Mouse (Mus musculus) spleen, adult 2 months (tissue): ENCODE results near the gene Upk1a. TPM values are rescaled to one million over a fixed set of nuclear protein-coding genes. Genes with fewer than 3 reads are reported as not detected.
A peak's percentile ranks its signal among the peaks of the same experiment; 100 is the strongest.

Source experiments
- DNase-seq, 2 experiments: peaks; one replicate each; pipeline versions ENCODE4 v3.0.0 to v3.0.0-alpha.2; 2012 to 2021; ENCODE audit warnings: low spot score in 2 of 2, low read depth in 1 of 2
- H3K27ac ChIP-seq: fragments of 200-500 bp; 2 replicates; pipeline ENCODE4 v1.5.1; 2012; ENCODE audit warnings: low read length, inconsistent platforms; ENCODE audit not compliant: insufficient read depth
- H3K27me3 ChIP-seq: fragments of 200-500 bp; 2 replicates; pipeline ENCODE4 v1.6.1; 2012; ENCODE audit warnings: mild to moderate bottlenecking, moderate library complexity, low read length, inconsistent platforms; ENCODE audit not compliant: control insufficient read depth, insufficient read depth
- H3K36me3 ChIP-seq: fragments of 200-500 bp; 2 replicates; pipeline ENCODE4 v1.6.1; 2012; ENCODE audit warnings: mild to moderate bottlenecking, low read length, inconsistent platforms; ENCODE audit not compliant: control insufficient read depth, insufficient read depth
- H3K4me1 ChIP-seq: fragments of 200-500 bp; 2 replicates; pipeline ENCODE4 v1.6.1; 2011; ENCODE audit warnings: inconsistent platforms; ENCODE audit not compliant: control insufficient read depth, insufficient read depth, insufficient read length
- H3K4me3 ChIP-seq: fragments of 200-500 bp; 2 replicates; pipeline ENCODE4 v1.5.1; 2011; ENCODE audit warnings: mild to moderate bottlenecking, inconsistent platforms; ENCODE audit not compliant: insufficient read depth, insufficient read length; ENCODE audit errors: extremely low read depth
- CTCF ChIP-seq: fragments of 200-500 bp; IDR thresholded peaks from 2 replicates; pipeline ENCODE4 v1.5.1; 2011; ENCODE audit warnings: mild to moderate bottlenecking, inconsistent platforms; ENCODE audit not compliant: insufficient read depth, insufficient read length, insufficient replicate concordance; ENCODE audit errors: extremely low read depth
- POLR2A ChIP-seq: fragments of 200-500 bp; IDR thresholded peaks from 2 replicates; pipeline ENCODE4 v1.6.1; 2011; ENCODE audit warnings: low read depth, low read length, inconsistent platforms
- WGBS: fragments of 180-500 bp; shearing (Covaris S2); methylation state at CpG from one replicate; pipeline ENCODE4 v1.1.7; 2018; 5-methylcytosine and 5-hydroxymethylcytosine counted together
- polyA plus RNA-seq: library from polyadenylated mRNA; depleted of rRNA; stranded (reverse); fragments of >200 nt; gene quantifications from 2 replicates; pipeline ENCODE4 v1.2.3, GENCODE M21; 2012

Gene Upk1a
- polyA plus RNA-seq, 1 experiment: 0.88 TPM

DNA sequence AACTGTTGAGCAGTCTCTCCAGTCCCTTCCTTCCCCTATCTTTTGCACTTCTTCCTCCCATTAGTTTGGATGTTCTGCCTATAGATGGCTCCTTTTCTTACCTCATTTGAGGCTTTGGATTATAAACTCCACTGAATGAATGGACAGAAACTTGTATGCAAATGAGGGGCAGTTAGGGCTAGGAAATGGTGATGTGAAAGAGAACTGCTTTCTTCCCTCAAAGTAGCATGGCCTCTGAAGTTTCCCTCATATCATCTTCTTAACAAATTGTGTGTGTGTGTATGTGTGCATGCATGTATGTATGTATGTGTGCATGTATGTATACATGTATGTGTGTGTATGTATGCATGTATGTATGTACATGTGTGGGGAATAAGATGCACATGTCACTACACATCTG lies 16.4 kb upstream of the Upk1a start:
- H3K36me3 ChIP-seq: peaks cover 2% of the 10 kb centered on the region; the same call in 1 of the 2 replicates
- no peak overlapping the region for H3K27ac ChIP-seq
- no peak for DNase-seq
- no peak overlapping the region for H3K4me3 ChIP-seq
- peaks cover 4% of the 10 kb centered on the region; the same call in 1 of the 2 replicates for H3K4me1 ChIP-seq
- TF ChIP-seq POLR2A (no peak), CTCF (no peak)
- peaks cover 5% of the 10 kb centered on the region; the same call in 1 of the 2 replicates for H3K27me3 ChIP-seq

DNA sequence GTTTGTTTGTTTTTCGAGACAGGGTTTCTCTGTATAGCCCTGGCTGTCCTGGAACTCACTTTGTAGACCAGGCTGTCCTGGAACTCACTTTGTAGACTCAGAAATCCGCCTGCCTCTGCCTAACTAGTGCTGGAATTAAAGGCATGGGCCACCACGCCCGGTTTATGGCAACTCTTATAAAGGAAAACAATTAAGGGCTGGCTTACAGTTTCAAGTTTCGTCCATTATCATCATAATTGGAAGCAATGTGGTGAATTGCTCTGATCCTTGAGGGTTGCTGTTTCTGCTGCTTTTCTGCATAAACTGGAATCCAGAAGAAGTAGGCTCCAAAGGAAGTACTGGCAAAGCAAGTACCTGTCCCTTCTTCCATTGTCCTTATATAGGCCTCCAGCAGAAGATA lies 14.0 kb upstream of the Upk1a start:
- Histone ChIP-seq H3K27ac (no peak overlapping the region), H3K27me3 (peaks cover 1% of the 10 kb centered on the region; the same call in 1 of the 2 replicates), H3K4me1 (peaks cover 4% of the 10 kb centered on the region; the same call in 1 of the 2 replicates), H3K36me3 (peaks cover 14% of the 10 kb centered on the region), H3K4me3 (no peak overlapping the region)
- TF ChIP-seq CTCF: no peak
- no peak for TF ChIP-seq POLR2A
- 87% methylated on average over 5 of the region's 5 CpGs for WGBS
- DNase-seq: no peak

DNA sequence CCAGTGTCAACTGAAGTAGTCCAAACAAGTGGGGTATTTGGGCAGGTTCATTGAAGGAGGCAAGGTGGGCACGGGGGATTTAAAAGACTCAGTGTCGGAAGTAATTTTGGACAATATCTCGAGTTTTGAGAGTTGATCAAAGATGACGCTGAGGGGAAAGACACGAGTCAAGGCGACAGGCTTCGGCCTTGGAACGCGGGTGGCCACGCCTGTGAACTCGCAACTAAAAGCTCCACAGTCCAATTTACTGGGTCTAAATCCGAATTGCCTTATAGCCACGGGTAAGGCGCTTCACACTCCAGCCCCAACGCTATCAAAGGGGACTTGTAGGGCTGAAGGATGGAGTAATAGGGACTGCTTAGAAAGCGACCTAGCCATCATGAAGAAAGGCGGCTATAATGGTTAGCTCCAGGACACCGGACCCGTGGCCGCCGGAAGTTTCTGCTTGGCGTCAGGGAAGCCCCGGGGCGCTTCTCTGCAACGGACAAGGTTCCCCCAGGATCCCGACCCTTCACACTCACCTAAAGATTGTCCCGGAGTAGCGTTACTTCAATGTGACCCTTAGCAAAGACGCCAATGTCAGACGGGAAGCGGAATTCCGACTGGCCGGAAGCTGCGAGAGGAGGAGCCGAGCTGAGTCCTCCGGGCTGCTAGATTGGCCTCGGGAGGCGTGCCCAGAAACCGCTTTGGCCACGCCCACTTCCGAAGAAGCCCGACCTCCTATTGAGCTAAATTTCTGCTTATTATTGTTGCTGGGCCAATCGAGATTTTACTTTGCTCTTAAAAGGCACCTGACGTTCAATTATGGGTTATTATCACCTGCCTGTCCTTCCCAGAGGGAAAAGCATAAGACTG lies 13.1 kb upstream of the Upk1a start, which contains the start of gene Cox6b1:
Gene Cox6b1, minus strand, starts transcription at position 622 of the 855 bp plus-strand sequence.
- peaks cover 1% of the 10 kb centered on the region; the same call in 1 of the 2 replicates for H3K27me3 ChIP-seq
- peak within 1 kb of the TSS; percentile 89 for H3K4me3 ChIP-seq
- DNase-seq: peak; percentile 82 to 84
- TF ChIP-seq POLR2A: 0 out of 2 replicates have a peak, but pooled peaks have one; percentile 24
- no peak for TF ChIP-seq CTCF
- peaks cover 18% of the 10 kb centered on the region for H3K36me3 ChIP-seq
- peak within 1 kb of the TSS; percentile 67 for H3K27ac ChIP-seq
- H3K4me1 ChIP-seq: peaks cover 4% of the 10 kb centered on the region; the same call in 1 of the 2 replicates
- 2% methylated on average over 44 of the region's 44 CpGs for WGBS

DNA sequence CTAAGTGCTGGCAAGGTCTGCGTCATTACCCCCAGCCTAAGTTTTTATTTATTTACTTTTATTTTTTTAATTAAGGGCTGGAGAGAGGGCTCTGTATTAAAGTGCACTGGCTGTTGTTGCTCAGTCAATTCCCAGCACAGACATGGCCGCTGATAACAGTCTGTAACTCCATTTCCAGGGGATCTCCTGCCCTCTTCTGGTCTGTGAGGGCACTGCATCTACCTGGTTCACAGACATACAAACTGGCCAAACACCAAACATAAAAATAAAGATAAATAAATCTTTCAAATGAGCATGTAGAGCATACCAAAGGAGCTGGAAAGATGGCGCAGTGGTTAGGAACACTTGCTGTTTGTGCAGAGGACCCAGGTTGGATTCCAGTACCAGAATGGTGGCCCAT lies 6.6 kb upstream of the Upk1a start:
- peak; percentile 32; the same call in 1 of the 2 replicates for TF ChIP-seq CTCF
- no peak for TF ChIP-seq POLR2A
- Histone ChIP-seq H3K4me3 (no peak overlapping the region), H3K27me3 (no peaks in the 10 kb centered on the region), H3K4me1 (no peaks in the 10 kb centered on the region), H3K36me3 (peaks cover 25% of the 10 kb centered on the region), H3K27ac (no peak overlapping the region)
- 92% methylated on average over 3 of the region's 3 CpGs for WGBS
- DNase-seq: no peak

DNA sequence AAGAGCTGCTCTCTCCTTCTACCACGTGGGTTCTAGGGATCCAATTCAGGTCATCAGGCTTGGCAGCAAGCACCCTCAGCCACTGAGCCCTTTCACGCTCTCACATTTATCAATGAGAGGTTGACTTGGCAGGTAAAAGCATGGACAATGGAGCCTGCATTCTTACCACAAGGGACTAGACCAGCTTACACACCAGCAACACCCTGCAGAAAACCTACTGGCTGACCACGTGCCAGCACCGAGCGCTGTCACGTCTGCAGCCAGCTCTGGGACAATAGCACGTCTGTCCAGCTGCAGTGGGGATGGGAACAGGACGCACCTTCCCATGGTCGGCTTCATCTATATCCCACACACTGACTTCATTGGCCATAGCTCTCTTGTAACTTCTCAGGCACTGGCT lies 6.0 kb upstream of the Upk1a start:
- DNase-seq: no peak
- H3K4me1 ChIP-seq: no peaks in the 10 kb centered on the region
- no peak for TF ChIP-seq POLR2A
- no peak for TF ChIP-seq CTCF
- WGBS: 96% methylated on average over 9 of the region's 9 CpGs
- H3K27ac ChIP-seq: no peak overlapping the region
- peaks cover 23% of the 10 kb centered on the region for H3K36me3 ChIP-seq
- no peak overlapping the region for H3K4me3 ChIP-seq
- H3K27me3 ChIP-seq: no peaks in the 10 kb centered on the region

DNA sequence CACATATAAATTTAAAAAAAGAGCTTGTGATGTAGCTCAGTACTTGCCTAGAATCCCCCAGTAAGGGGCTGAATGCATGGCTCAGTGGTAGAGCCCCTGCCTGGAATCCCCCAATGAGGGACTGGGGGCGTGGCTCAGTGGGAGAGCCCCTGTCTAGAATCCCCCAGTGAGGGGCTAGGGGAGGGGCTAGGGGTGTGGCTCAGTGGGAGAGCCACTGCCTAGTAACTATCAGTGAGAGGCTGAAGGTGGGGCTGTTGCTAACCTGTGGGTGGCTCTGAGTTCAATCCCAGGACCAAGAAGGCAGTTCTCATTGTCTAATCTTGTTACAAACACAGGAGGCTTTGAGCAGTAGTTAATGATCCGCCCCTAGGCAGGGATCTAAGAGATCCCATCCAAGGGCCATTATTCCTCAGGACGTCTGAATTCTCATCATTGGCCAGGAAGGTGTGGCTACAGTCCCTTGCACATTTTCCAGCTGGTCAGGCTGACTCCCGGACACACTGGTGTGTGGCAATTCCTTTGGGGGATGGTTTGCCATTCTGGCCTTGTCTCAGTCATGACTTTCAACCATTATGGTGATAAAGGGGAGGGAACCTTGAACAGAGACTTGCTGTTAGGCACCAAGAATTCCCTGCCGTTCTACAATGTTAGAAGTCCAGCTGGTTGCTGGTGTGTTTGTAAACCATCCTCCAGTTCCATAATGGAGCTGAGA lies 2.6 kb upstream of the Upk1a start:
- H3K4me1 ChIP-seq: no peaks in the 10 kb centered on the region
- H3K36me3 ChIP-seq: peaks cover 7% of the 10 kb centered on the region; the same call in 1 of the 2 replicates
- no peaks in the 10 kb centered on the region for H3K27me3 ChIP-seq
- no peak for DNase-seq
- no peak overlapping the region for H3K27ac ChIP-seq
- no peak overlapping the region for H3K4me3 ChIP-seq
- no peak for TF ChIP-seq POLR2A
- no peak for TF ChIP-seq CTCF
- 75% methylated on average over 5 of the region's 5 CpGs for WGBS

DNA sequence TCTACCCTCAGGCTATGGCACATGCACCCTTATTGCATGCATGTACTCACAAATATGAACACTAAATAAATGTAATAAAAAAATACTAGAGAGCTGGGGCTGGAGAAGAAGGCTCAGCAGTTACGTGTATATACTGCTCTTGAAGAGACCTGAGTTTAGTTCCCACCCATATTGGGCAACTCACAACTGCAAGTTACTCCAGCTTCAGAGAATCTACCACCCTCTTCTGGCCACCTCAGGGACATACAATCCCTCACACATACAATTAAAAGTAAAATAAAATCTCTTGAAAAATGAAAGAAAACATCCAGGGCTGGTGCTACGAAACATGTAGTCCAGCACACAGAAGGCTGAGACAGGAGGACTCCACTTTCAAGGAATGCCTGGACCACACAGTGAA lies 1.8 kb upstream of the Upk1a start:
- Histone ChIP-seq H3K27ac (no peak overlapping the region), H3K27me3 (no peaks in the 10 kb centered on the region), H3K4me1 (no peaks in the 10 kb centered on the region), H3K36me3 (peaks cover 7% of the 10 kb centered on the region; the same call in 1 of the 2 replicates), H3K4me3 (no peak overlapping the region)
- TF ChIP-seq POLR2A (no peak), CTCF (no peak)
- no peak for DNase-seq
- 51% methylated on average over 2 of the region's 2 CpGs for WGBS
